Mouse (Mus musculus): ENCODE measurements around the gene Duoxa1.

- TF ChIP-seq EP300 (IDR thresholded peaks at IDR 0.05; ENCODE audit: insufficient read depth, low read depth, low read length) (no peak), CTCF (IDR thresholded peaks at IDR 0.05) (no peak), POLR2A (IDR thresholded peaks at IDR 0.05; ENCODE audit: insufficient read depth, low read depth, low read length) (no peak)
Measured at GRCm38 (mm10) chr2:122345106-122345893, 31.8 kb upstream of the Duoxa1 start.
